Mouse (Mus musculus): Measurements from ENCODE around the gene Gpa33.

GRCm38 (mm10) chr1:166135091-166135740 lies 5.2 kb downstream of the Gpa33 start:
- TF ChIP-seq CTCF (IDR thresholded peaks at IDR 0.05; ENCODE audit: low read depth), result no peak
- no peak for TF ChIP-seq EP300 (IDR thresholded peaks at IDR 0.05; ENCODE audit: low read depth)
